Mouse (Mus musculus): ENCODE measurements around the gene Gpha2. TPM values are rescaled to one million over a fixed set of nuclear protein-coding genes. Genes with fewer than 3 reads are reported as not detected.

Gene Gpha2
- not detected in 2 replicates for polyA plus RNA-seq (2014; fragmentation: Nextera tagmentation; extraction: Ambion mirVana)

DNA sequence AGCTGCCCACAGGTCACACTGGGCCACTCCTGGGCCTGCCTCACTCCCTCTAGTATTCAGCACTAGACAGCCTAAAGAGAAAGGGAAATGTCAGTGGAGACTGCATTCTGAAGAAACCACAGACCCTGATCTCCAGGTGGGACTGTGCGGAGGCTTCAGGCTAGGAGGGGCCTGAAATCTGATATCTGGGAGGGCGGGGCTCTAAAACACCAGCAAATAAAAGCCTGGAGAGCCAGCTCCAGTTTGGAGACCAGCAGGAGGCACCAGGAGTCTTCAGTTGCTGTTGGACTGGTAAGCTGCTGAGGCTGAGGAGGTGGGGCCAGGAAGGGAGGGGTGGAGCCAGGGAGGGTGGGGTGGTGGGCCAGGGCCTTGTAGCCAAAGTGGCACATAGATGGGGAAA is at the start of gene Gpha2:
Gene Gpha2, plus strand, starts transcription at position 246 of the 400 bp plus-strand sequence.
- H3K27ac ChIP-seq, result no peak within 1 kb of the TSS
- H3K27me3 ChIP-seq (ENCODE audit: control insufficient read depth, insufficient read depth, low read length), result no peaks in the 10 kb centered on the region
- no peak within 1 kb of the TSS for H3K9ac ChIP-seq
- peaks cover 53% of the 10 kb centered on the region for H3K36me3 ChIP-seq (replicated peaks; ENCODE audit: control insufficient read depth, insufficient read depth)
- no peak within 1 kb of the TSS for H3K4me3 ChIP-seq (replicated peaks; ENCODE audit: low read length)
- no peak within 1 kb of the TSS for H3K4me2 ChIP-seq (replicated peaks)
- H3K4me1 ChIP-seq (replicated peaks; ENCODE audit: control insufficient read depth, insufficient read depth, low read length), result no peaks in the 10 kb centered on the region
- 28% methylated on average over 2 of the region's 2 CpGs for WGBS
- DNase-seq (ENCODE audit: low spot score), result no peak
- H3K9me3 ChIP-seq (ENCODE audit: control insufficient read depth, low read length), result no peaks in the 10 kb centered on the region
- ATAC-seq (ENCODE audit: low FRiP score), result no peak

- Histone ChIP-seq H3K36me3 (replicated peaks; ENCODE audit: control insufficient read depth, insufficient read depth) (no peaks in the 10 kb centered on the region), H3K9me3 (ENCODE audit: control insufficient read depth, low read length) (no peaks in the 10 kb centered on the region), H3K27me3 (ENCODE audit: control insufficient read depth, insufficient read depth, low read length) (no peaks in the 10 kb centered on the region), H3K4me3 (replicated peaks; ENCODE audit: low read length) (no peak overlapping the region), H3K9ac (no peak overlapping the region), H3K4me1 (replicated peaks; ENCODE audit: control insufficient read depth, insufficient read depth, low read length) (no peaks in the 10 kb centered on the region), H3K4me2 (replicated peaks) (no peak overlapping the region), H3K27ac (no peak overlapping the region)
- no peak for ATAC-seq (ENCODE audit: low FRiP score)
- 92% methylated on average over 6 of the region's 6 CpGs for WGBS
- no peak for DNase-seq (ENCODE audit: low spot score)
Measured at GRCm38 (mm10) chr19:6178775-6179174, 47.4 kb upstream of the Gpha2 start.

- Histone ChIP-seq H3K27ac (no peak overlapping the region), H3K36me3 (replicated peaks; ENCODE audit: control insufficient read depth, insufficient read depth) (no peaks in the 10 kb centered on the region), H3K9me3 (ENCODE audit: control insufficient read depth, low read length) (no peaks in the 10 kb centered on the region), H3K4me2 (replicated peaks) (no peak overlapping the region), H3K4me1 (replicated peaks; ENCODE audit: control insufficient read depth, insufficient read depth, low read length) (no peaks in the 10 kb centered on the region), H3K9ac (no peak overlapping the region), H3K27me3 (ENCODE audit: control insufficient read depth, insufficient read depth, low read length) (no peaks in the 10 kb centered on the region), H3K4me3 (replicated peaks; ENCODE audit: low read length) (no peak overlapping the region)
- peak; percentile 25 for DNase-seq (ENCODE audit: low spot score)
- ATAC-seq (ENCODE audit: low FRiP score), result no peak
- WGBS, result 33% methylated on average over 5 of the region's 5 CpGs
Measured at GRCm38 (mm10) chr19:6181629-6182028, 44.6 kb upstream of the Gpha2 start.

DNA sequence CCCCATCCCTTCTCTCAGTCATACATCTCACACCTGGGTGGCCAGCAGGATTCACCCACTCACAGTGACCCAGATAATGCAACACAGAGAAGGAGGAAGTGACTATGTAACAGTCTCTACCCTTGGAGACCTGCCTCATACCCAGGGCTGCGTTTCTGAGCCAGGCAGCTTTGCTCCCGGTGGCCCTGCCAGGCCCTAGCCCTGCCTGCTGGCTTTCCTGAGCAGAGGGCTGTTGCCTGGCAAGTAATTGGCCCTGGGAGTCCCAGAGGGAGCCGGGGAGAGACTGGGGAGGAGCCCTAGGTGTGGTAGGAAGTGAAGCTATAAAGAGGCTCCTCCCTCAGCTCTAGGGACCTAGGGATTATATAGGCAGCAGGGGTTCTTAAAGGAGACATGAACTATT is 43.6 kb upstream of the Gpha2 start:
- Histone ChIP-seq H3K4me3 (replicated peaks; ENCODE audit: low read length) (no peak overlapping the region), H3K36me3 (replicated peaks; ENCODE audit: control insufficient read depth, insufficient read depth) (no peaks in the 10 kb centered on the region), H3K27me3 (ENCODE audit: control insufficient read depth, insufficient read depth, low read length) (no peaks in the 10 kb centered on the region), H3K27ac (no peak overlapping the region), H3K4me1 (replicated peaks; ENCODE audit: control insufficient read depth, insufficient read depth, low read length) (no peaks in the 10 kb centered on the region), H3K9ac (no peak overlapping the region), H3K9me3 (ENCODE audit: control insufficient read depth, low read length) (no peaks in the 10 kb centered on the region), H3K4me2 (replicated peaks) (no peak overlapping the region)
- ATAC-seq (ENCODE audit: low FRiP score) (no peak), DNase-seq (ENCODE audit: low spot score) (no peak)
- whole genome bisulfite sequencing, result 27% methylated on average over 3 of the region's 3 CpGs

GRCm38 (mm10) chr19:6184131-6184530 is 42.0 kb upstream of the Gpha2 start, which contains the start of gene Majin:
Majin (plus strand) TSS chr19:6184388.
- no peak within 1 kb of the TSS for H3K4me3 ChIP-seq (replicated peaks; ENCODE audit: low read length)
- no peak within 1 kb of the TSS for H3K27ac ChIP-seq
- no peak within 1 kb of the TSS for H3K9ac ChIP-seq
- DNase-seq (ENCODE audit: low spot score) (no peak), ATAC-seq (ENCODE audit: low FRiP score) (no peak)
- H3K36me3 ChIP-seq (replicated peaks; ENCODE audit: control insufficient read depth, insufficient read depth), result no peaks in the 10 kb centered on the region
- no peak within 1 kb of the TSS for H3K4me2 ChIP-seq (replicated peaks)
- no peaks in the 10 kb centered on the region for H3K4me1 ChIP-seq (replicated peaks; ENCODE audit: control insufficient read depth, insufficient read depth, low read length)
- no peaks in the 10 kb centered on the region for H3K9me3 ChIP-seq (ENCODE audit: control insufficient read depth, low read length)
- H3K27me3 ChIP-seq (ENCODE audit: control insufficient read depth, insufficient read depth, low read length), result no peaks in the 10 kb centered on the region
- WGBS, result 83% methylated on average over 23 of the region's 23 CpGs

DNA sequence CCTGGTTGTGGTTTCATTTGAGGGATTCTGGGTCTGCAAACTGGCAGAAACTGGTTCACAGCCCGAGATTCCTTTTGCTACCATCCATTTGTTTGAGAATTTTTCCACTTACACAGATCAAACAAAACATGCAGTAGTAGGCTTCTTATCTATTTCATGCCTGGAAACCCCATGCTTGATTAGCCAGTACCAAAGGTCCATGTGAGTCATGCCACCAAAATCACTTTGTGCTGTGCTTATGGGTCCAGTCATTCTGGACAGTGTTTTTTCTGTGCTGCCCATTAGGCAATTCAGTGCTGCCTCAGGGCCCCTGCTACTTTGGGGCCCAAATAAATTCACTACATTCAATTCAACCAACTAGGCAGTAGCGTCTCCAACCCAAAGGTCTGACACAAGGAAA is 21.9 kb upstream of the Gpha2 start:
- Histone ChIP-seq H3K4me3 (replicated peaks; ENCODE audit: low read length) (no peak overlapping the region), H3K27me3 (ENCODE audit: control insufficient read depth, insufficient read depth, low read length) (no peaks in the 10 kb centered on the region), H3K9me3 (ENCODE audit: control insufficient read depth, low read length) (no peaks in the 10 kb centered on the region), H3K36me3 (replicated peaks; ENCODE audit: control insufficient read depth, insufficient read depth) (no peaks in the 10 kb centered on the region), H3K27ac (no peak overlapping the region), H3K4me2 (replicated peaks) (no peak overlapping the region), H3K4me1 (replicated peaks; ENCODE audit: control insufficient read depth, insufficient read depth, low read length) (no peaks in the 10 kb centered on the region), H3K9ac (no peak overlapping the region)
- DNase-seq (ENCODE audit: low spot score) (no peak), ATAC-seq (ENCODE audit: low FRiP score) (no peak)
- WGBS, result 71% methylated on average over 2 of the region's 2 CpGs

DNA sequence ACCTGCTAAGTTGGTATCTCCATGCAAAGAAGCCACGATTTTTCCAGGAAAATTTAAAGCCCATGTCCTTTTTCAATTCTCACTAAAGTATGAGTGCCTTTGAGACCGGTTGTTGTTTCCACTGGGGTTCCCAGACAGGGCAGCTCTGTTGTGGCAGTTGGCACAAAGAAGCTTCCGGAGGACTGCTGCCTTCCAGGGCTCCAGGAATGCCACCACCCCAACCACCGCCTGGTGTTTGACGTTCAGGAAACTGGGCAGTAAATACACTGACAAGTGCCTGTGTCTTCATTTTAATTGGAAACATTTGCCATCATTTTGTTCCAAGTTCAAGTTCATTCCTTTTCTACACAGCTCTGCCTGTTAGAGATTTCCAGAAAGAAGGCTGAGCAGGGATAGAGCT is 19.5 kb upstream of the Gpha2 start:
- DNase-seq (ENCODE audit: low spot score), result no peak
- no peaks in the 10 kb centered on the region for H3K9me3 ChIP-seq (ENCODE audit: control insufficient read depth, low read length)
- no peak overlapping the region for H3K27ac ChIP-seq
- H3K4me1 ChIP-seq (replicated peaks; ENCODE audit: control insufficient read depth, insufficient read depth, low read length), result no peaks in the 10 kb centered on the region
- no peak overlapping the region for H3K9ac ChIP-seq
- WGBS, result 71% methylated on average over 5 of the region's 5 CpGs
- no peaks in the 10 kb centered on the region for H3K36me3 ChIP-seq (replicated peaks; ENCODE audit: control insufficient read depth, insufficient read depth)
- no peaks in the 10 kb centered on the region for H3K27me3 ChIP-seq (ENCODE audit: control insufficient read depth, insufficient read depth, low read length)
- no peak overlapping the region for H3K4me2 ChIP-seq (replicated peaks)
- ATAC-seq (ENCODE audit: low FRiP score), result no peak
- H3K4me3 ChIP-seq (replicated peaks; ENCODE audit: low read length), result no peak overlapping the region

DNA sequence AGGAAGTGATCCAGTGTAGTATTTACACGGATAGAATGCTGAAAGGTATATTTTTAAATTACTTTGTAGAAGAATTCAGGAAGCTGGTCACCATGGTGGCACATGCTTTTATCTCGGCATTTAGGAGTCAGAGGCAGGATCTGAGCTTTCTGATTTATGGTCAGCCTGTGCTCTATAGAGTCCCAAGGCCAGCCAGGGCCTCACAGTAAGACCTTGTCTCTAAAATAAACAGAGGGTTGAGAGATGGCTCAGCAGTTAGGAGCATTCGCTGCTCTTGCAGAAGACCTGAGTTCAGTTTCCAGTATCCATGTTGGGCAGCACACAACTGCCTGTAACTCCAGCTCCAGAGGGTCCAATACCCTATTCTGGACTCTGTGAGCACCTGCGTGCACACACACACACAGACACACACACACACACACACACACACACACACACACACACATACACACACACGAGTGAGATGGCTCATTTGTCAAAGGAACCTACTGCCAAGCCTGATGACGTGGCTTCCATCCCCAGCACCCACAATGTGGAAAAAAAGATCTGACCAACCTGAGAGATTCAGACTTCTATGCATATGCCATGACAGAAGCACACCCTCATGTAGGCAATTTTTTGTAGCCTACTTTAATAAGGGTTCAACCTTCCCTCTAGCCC is 10.0 kb upstream of the Gpha2 start:
- Histone ChIP-seq H3K9me3 (ENCODE audit: control insufficient read depth, low read length) (no peaks in the 10 kb centered on the region), H3K4me3 (replicated peaks; ENCODE audit: low read length) (no peak overlapping the region), H3K27ac (no peak overlapping the region), H3K27me3 (ENCODE audit: control insufficient read depth, insufficient read depth, low read length) (no peaks in the 10 kb centered on the region), H3K9ac (no peak overlapping the region), H3K4me1 (replicated peaks; ENCODE audit: control insufficient read depth, insufficient read depth, low read length) (no peaks in the 10 kb centered on the region), H3K36me3 (replicated peaks; ENCODE audit: control insufficient read depth, insufficient read depth) (no peaks in the 10 kb centered on the region), H3K4me2 (replicated peaks) (no peak overlapping the region)
- ATAC-seq (ENCODE audit: low FRiP score), result no peak
- WGBS, result 89% methylated on average over 6 of the region's 6 CpGs
- DNase-seq (ENCODE audit: low spot score), result no peak

DNA sequence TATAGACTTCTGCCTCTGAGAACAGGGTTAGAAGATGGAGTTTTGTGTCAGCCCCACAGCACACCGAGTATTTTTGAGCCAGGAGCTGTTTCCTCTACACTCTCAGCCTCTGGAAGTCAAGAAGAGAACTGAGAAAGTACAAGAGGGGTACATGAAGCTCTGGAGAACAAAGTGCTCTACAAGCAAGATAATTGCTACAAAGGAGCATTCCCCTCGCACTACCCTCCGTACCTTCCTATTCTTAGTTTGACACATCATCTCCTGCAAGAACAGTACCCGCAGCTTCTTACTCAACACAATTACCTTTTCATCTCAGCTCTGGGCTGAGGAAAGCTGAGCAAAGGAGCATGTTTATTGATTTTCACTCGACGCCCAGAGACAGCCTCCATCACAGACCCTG is 7.6 kb upstream of the Gpha2 start:
- WGBS, result 63% methylated on average over 6 of the region's 6 CpGs
- H3K9ac ChIP-seq, result no peak overlapping the region
- H3K4me2 ChIP-seq (replicated peaks), result no peak overlapping the region
- DNase-seq (ENCODE audit: low spot score) (no peak), ATAC-seq (ENCODE audit: low FRiP score) (no peak)
- H3K27ac ChIP-seq, result no peak overlapping the region
- H3K4me1 ChIP-seq (replicated peaks; ENCODE audit: control insufficient read depth, insufficient read depth, low read length), result no peaks in the 10 kb centered on the region
- no peaks in the 10 kb centered on the region for H3K27me3 ChIP-seq (ENCODE audit: control insufficient read depth, insufficient read depth, low read length)
- H3K4me3 ChIP-seq (replicated peaks; ENCODE audit: low read length), result no peak overlapping the region
- H3K9me3 ChIP-seq (ENCODE audit: control insufficient read depth, low read length), result no peaks in the 10 kb centered on the region
- no peaks in the 10 kb centered on the region for H3K36me3 ChIP-seq (replicated peaks; ENCODE audit: control insufficient read depth, insufficient read depth)

DNA sequence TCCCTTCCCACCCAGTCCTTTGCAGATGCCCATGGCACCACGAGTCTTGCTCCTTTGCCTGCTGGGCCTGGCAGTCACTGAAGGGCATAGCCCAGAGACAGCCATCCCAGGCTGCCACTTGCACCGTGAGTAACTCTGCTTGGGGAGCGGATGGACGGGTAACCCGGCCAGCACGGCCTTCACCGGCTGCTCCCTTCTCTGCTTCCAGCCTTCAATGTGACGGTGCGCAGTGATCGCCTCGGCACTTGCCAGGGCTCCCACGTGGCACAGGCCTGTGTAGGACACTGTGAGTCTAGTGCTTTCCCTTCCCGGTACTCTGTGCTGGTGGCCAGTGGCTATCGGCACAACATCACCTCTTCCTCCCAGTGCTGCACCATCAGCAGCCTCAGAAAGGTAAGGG is 583 bp downstream of the Gpha2 start:
- Histone ChIP-seq H3K27ac (no peak overlapping the region), H3K4me2 (replicated peaks) (no peak overlapping the region), H3K4me1 (replicated peaks; ENCODE audit: control insufficient read depth, insufficient read depth, low read length) (no peaks in the 10 kb centered on the region), H3K9ac (no peak overlapping the region), H3K9me3 (ENCODE audit: control insufficient read depth, low read length) (no peaks in the 10 kb centered on the region), H3K27me3 (ENCODE audit: control insufficient read depth, insufficient read depth, low read length) (no peaks in the 10 kb centered on the region), H3K36me3 (replicated peaks; ENCODE audit: control insufficient read depth, insufficient read depth) (peaks cover 60% of the 10 kb centered on the region), H3K4me3 (replicated peaks; ENCODE audit: low read length) (no peak overlapping the region)
- 92% methylated on average over 14 of the region's 14 CpGs for WGBS
- no peak for ATAC-seq (ENCODE audit: low FRiP score)
- DNase-seq (ENCODE audit: low spot score), result no peak

Data from hindbrain, embryonic 14.5 days (tissue).